Mouse (Mus musculus) small intestine, adult 2 months (tissue): ENCODE results near the gene Hspa5.

Experiments
- CTCF ChIP-seq: fragments of 200-500 bp; IDR thresholded peaks from 2 replicates; pipeline ENCODE4 v1.5.1; 2012; ENCODE audit warnings: low read depth, mild to moderate bottlenecking, control low read depth, inconsistent platforms, low read length, moderate library complexity, mixed read lengths; ENCODE audit not compliant: insufficient replicate concordance, insufficient read length; ENCODE audit errors: extremely low read depth
- POLR2A ChIP-seq: fragments of 200-500 bp; IDR thresholded peaks from 2 replicates; pipeline ENCODE4 v1.6.1; 2012; ENCODE audit warnings: low read depth, mild to moderate bottlenecking, control low read depth, inconsistent platforms, low read length, moderate library complexity

GRCm38 (mm10) chr2:34741390-34742159 lies 30.2 kb upstream of the Hspa5 start:
- TF ChIP-seq CTCF = no peak
- TF ChIP-seq POLR2A = no peak
